Mouse (Mus musculus) bone marrow macrophage, adult 2 months (primary cell): ENCODE measurements at regions not wholly inside any gene's neighbourhood (a gene's known extent, or its start where the extent isn't known, plus 50 kb on each side); places are given as distances from the start of the nearest gene placed in this dataset.

Experiments used
- CTCF ChIP-seq: IDR thresholded peaks from 2 replicates; pipeline ENCODE4 v1.5.1; 2012; ENCODE audit warnings: low read depth, mild to moderate bottlenecking, low read length, moderate library complexity
- POLR2A ChIP-seq: IDR thresholded peaks from 2 replicates; pipeline ENCODE4 v1.6.1; 2012; ENCODE audit warnings: mild to moderate bottlenecking, low read depth, low read length, borderline replicate concordance

DNA sequence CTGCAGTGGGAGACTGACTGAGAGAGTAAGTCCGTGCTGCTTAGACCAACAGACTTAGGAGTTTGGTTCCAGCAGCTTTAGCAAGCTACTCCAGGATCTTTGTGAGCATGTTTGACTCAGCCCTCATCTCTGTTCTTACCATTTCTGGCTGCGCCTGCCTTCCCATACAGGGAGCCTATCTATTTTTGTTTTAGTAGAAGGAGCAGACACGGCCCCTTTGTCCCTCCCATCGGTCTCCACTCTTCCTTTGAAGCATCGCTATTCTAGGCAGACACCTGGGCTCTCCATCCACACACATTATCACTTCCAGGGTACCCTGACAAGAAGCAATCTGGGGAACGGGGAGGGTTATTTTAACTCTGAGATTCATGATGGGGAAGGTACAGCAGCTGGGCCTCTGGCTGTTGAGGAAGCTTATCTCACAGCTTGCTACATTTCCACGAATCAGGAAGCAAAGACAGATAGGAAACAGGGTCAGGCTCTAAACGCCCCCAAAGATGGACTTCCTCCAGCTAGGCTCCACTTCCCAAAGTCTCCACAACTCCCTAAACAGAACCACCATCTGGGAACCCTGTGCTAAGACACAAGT is 203.0 kb upstream of the Nsun2 start:
- no peak for TF ChIP-seq CTCF
- no peak for TF ChIP-seq POLR2A
